Mouse (Mus musculus): Measurements from ENCODE around the gene Ano6. TPM values are rescaled to one million over a fixed set of nuclear protein-coding genes. Genes with fewer than 3 reads are reported as not detected.

Ano6 gene
- total and polyA plus RNA-seq, 3 experiments = 0.01 to 0.49 TPM; not detected in 1

DNA sequence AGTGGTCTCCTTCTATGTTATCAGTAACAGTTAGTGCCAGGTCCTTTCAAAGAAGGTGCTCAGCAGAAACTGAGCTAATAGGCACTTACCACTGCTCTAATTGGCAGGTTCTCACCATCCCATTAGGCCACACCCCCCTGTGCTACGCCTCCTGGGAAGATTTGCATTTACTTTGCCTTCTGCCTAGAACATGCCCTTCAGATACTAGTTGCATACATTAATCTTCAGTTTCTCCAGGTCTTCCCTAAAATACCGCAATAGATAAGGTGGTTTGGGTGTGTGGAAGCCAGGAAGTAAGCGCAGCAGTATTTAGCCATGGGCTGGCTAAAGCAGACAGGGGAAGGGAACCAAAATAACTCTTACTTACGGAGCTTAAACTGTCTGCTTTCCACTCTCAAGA lies 4.0 kb upstream of the Ano6 start:
- TF ChIP-seq GATA1 (IDR thresholded peaks at IDR 0.05; ENCODE audit: borderline replicate concordance, low read length) (no peak), POLR2AphosphoS5 (IDR thresholded peaks at IDR 0.05; ENCODE audit: insufficient replicate concordance, low read depth, low read length) (no peak), TAL1 (conservative IDR thresholded peaks at IDR 0.05; ENCODE audit: low read depth, low read length) (no peak), GATA2 (IDR thresholded peaks at IDR 0.05; ENCODE audit: borderline replicate concordance, low read depth, low read length) (no peak), CTCF (IDR thresholded peaks at IDR 0.05; ENCODE audit: low read depth, low read length) (no peak)
- no peak for DNase-seq (ENCODE audit: low spot score)
- H3K36me3 ChIP-seq (replicated peaks) = no peaks in the 10 kb centered on the region
- ATAC-seq (ENCODE audit: extremely low read depth, insufficient number of reproducible peaks, low FRiP score, poor library complexity, severe bottlenecking) = no peak
- H3K27me3 ChIP-seq (ENCODE audit: insufficient read depth, low read length) = no peaks in the 10 kb centered on the region
- no peaks in the 10 kb centered on the region for H3K4me1 ChIP-seq (ENCODE audit: insufficient read depth, low read depth, low read length)
- H3K9me3 ChIP-seq (replicated peaks) = peaks cover 13% of the 10 kb centered on the region
- no peak overlapping the region for H3K4me3 ChIP-seq (ENCODE audit: low read depth, low read length)

DNA sequence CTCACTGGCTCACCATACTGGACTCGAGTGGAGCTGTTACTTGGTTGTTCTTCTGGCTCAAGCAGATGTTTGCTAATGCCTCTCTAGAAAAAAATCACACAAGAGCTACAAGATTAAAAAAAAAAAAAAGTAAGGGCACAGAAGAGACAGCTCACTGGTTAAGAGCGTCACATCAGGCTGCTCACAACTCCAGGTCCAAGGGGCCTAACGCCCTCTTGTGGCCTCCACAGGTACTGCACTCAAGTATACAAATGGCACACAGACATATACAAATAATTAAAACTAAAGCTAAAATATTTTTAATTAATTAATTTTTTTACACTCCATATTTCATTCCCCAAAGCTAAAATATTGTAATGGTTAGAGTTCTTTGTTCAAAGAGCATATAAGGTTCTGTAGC lies 3.1 kb upstream of the Ano6 start:
- Histone ChIP-seq H3K36me3 (replicated peaks) (no peaks in the 10 kb centered on the region), H3K27me3 (ENCODE audit: insufficient read depth, low read length) (no peaks in the 10 kb centered on the region), H3K4me3 (ENCODE audit: low read depth, low read length) (no peak overlapping the region), H3K4me1 (ENCODE audit: insufficient read depth, low read depth, low read length) (no peaks in the 10 kb centered on the region), H3K9me3 (replicated peaks) (peaks cover 15% of the 10 kb centered on the region)
- DNase-seq (ENCODE audit: low spot score) = no peak
- TF ChIP-seq CTCF (IDR thresholded peaks at IDR 0.05; ENCODE audit: low read depth, low read length) (no peak), GATA1 (IDR thresholded peaks at IDR 0.05; ENCODE audit: borderline replicate concordance, low read length) (no peak), POLR2AphosphoS5 (IDR thresholded peaks at IDR 0.05; ENCODE audit: insufficient replicate concordance, low read depth, low read length) (no peak), TAL1 (conservative IDR thresholded peaks at IDR 0.05; ENCODE audit: low read depth, low read length) (no peak), GATA2 (IDR thresholded peaks at IDR 0.05; ENCODE audit: borderline replicate concordance, low read depth, low read length) (no peak)
- no peak for ATAC-seq (ENCODE audit: extremely low read depth, insufficient number of reproducible peaks, low FRiP score, poor library complexity, severe bottlenecking)

DNA sequence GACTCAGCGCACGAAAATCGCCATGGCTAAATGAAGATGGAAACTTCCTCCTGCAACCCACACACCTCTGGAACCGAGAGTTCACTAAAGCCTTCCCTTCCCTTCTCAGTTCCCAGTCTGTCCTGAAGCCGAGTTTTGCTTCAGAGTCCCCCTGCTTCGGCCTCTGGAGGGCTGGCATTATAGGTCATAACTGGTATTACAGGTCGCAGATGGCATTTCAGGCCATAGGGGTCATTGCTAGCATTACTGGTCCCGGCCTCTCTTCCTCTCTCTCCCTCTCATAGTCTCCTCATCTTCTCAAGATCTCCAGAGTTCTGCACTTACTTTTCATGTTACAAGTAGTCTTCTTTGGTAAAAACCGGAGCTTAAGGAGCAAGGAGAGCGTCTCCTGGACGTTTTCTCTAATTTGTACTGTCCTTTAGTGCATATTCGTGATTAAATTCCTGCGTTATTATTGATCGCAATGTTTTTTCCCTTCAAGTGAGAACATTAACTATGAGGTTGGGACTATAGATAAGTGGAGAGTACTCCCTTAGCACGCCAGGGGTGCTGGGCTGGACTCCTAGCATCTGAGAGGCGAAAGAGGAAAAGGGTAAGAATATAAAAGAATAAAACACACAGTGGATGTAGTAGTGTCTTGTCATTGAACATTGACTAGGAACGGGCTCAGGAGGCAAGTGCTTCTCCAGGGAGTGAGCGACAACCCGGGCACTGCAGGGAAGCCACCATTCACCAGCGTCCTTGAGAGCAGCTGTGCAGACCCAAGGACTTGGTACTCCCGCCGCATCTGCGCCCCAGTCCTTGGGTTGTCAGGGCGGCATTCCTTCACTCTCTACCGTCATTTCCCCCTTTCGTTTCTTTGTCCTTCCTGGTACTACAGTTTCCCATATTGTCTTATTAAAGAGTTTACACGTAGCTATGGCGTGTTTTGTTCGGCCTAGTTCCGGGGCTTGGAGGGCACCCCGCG lies 798 bp upstream of the Ano6 start:
- H3K9me3 ChIP-seq (replicated peaks) = peaks cover 28% of the 10 kb centered on the region
- H3K27me3 ChIP-seq (ENCODE audit: insufficient read depth, low read length) = no peaks in the 10 kb centered on the region
- H3K36me3 ChIP-seq (replicated peaks) = no peaks in the 10 kb centered on the region
- ATAC-seq (ENCODE audit: extremely low read depth, insufficient number of reproducible peaks, low FRiP score, poor library complexity, severe bottlenecking) = no peak
- TF ChIP-seq TAL1 (conservative IDR thresholded peaks at IDR 0.05; ENCODE audit: low read depth, low read length) = no peak
- TF ChIP-seq CTCF (IDR thresholded peaks at IDR 0.05; ENCODE audit: low read depth, low read length) = no peak
- no peak for TF ChIP-seq GATA1 (IDR thresholded peaks at IDR 0.05; ENCODE audit: borderline replicate concordance, low read length)
- TF ChIP-seq GATA2 (IDR thresholded peaks at IDR 0.05; ENCODE audit: borderline replicate concordance, low read depth, low read length) = no peak
- TF ChIP-seq POLR2AphosphoS5 (IDR thresholded peaks at IDR 0.05; ENCODE audit: insufficient replicate concordance, low read depth, low read length) = no peak
- no peak for DNase-seq (ENCODE audit: low spot score)
- H3K4me1 ChIP-seq (ENCODE audit: insufficient read depth, low read depth, low read length) = peaks cover 1% of the 10 kb centered on the region
- H3K4me3 ChIP-seq (ENCODE audit: low read depth, low read length) = no peak overlapping the region

DNA sequence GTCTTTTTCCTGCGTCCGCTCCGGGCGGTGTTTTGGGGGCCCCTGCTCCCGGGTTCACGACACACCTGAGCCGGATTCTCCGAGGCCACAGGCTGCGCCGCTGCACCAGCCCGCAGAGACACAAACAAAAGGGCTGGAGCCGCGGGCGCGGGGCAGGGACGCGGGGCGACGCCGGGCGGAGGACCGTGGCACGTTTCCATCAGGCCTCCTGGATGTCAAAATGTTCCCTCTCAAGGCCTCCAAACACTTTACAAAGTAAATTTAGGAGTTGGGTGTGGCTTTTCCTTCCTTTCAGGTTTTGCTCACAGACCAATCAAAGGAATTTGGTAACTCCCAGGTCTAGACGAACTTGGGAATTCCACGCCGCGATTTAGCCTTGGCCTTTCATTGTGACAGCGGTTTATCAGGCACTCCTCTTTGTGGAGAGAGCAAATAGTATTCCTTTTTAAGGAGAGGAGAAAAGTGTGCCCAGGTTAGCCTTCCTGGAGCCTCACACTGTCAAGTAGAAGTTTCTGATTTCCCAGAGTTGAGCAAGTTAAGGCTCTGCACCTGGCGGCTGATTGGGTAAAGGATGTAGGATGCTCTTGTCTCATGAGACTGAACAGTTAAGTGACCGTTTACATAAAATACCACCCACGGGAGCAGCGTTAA lies 623 bp downstream of the Ano6 start:
- H3K9me3 ChIP-seq (replicated peaks) = peaks cover 28% of the 10 kb centered on the region
- no peak for TF ChIP-seq CTCF (IDR thresholded peaks at IDR 0.05; ENCODE audit: low read depth, low read length)
- no peak for TF ChIP-seq GATA2 (IDR thresholded peaks at IDR 0.05; ENCODE audit: borderline replicate concordance, low read depth, low read length)
- no peak for TF ChIP-seq POLR2AphosphoS5 (IDR thresholded peaks at IDR 0.05; ENCODE audit: insufficient replicate concordance, low read depth, low read length)
- no peak for TF ChIP-seq TAL1 (conservative IDR thresholded peaks at IDR 0.05; ENCODE audit: low read depth, low read length)
- TF ChIP-seq GATA1 (IDR thresholded peaks at IDR 0.05; ENCODE audit: borderline replicate concordance, low read length) = no peak
- DNase-seq (ENCODE audit: low spot score) (no peak), ATAC-seq (ENCODE audit: extremely low read depth, insufficient number of reproducible peaks, low FRiP score, poor library complexity, severe bottlenecking) (no peak)
- H3K4me3 ChIP-seq (ENCODE audit: low read depth, low read length) = no peak overlapping the region
- no peaks in the 10 kb centered on the region for H3K36me3 ChIP-seq (replicated peaks)
- peaks cover 10% of the 10 kb centered on the region for H3K4me1 ChIP-seq (ENCODE audit: insufficient read depth, low read depth, low read length)
- H3K27me3 ChIP-seq (ENCODE audit: insufficient read depth, low read length) = no peaks in the 10 kb centered on the region

DNA sequence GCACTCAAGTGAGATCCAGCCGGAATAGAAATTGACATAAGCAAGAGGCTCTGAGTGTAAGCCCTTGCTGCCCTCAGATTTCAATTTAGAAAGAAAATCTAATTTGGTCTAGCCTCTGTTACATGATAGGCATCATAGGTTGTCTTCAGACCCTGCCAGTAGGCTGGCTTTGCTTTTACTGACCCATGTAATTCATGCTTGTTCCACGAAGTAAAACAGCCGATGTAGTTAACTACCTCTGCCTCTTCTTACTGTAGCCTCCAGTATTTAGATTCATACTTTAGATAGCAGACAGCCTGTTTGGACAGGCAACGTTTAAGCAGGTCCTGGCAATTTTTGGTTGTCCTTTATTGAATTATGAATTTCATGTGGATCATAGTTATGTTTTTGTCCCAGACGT lies 1.2 kb downstream of the Ano6 start:
- H3K4me3 ChIP-seq (ENCODE audit: low read depth, low read length) = no peak overlapping the region
- no peak for ATAC-seq (ENCODE audit: extremely low read depth, insufficient number of reproducible peaks, low FRiP score, poor library complexity, severe bottlenecking)
- H3K36me3 ChIP-seq (replicated peaks) = no peaks in the 10 kb centered on the region
- no peak for TF ChIP-seq CTCF (IDR thresholded peaks at IDR 0.05; ENCODE audit: low read depth, low read length)
- no peak for TF ChIP-seq POLR2AphosphoS5 (IDR thresholded peaks at IDR 0.05; ENCODE audit: insufficient replicate concordance, low read depth, low read length)
- no peak for TF ChIP-seq TAL1 (conservative IDR thresholded peaks at IDR 0.05; ENCODE audit: low read depth, low read length)
- TF ChIP-seq GATA1 (IDR thresholded peaks at IDR 0.05; ENCODE audit: borderline replicate concordance, low read length) = no peak
- TF ChIP-seq GATA2 (IDR thresholded peaks at IDR 0.05; ENCODE audit: borderline replicate concordance, low read depth, low read length) = no peak
- H3K27me3 ChIP-seq (ENCODE audit: insufficient read depth, low read length) = no peaks in the 10 kb centered on the region
- H3K4me1 ChIP-seq (ENCODE audit: insufficient read depth, low read depth, low read length) = peaks cover 10% of the 10 kb centered on the region
- no peak for DNase-seq (ENCODE audit: low spot score)
- peaks cover 28% of the 10 kb centered on the region for H3K9me3 ChIP-seq (replicated peaks)
